24 mouse cellular contexts compared by ENCODE assay signal in the genomic region with DNA sequence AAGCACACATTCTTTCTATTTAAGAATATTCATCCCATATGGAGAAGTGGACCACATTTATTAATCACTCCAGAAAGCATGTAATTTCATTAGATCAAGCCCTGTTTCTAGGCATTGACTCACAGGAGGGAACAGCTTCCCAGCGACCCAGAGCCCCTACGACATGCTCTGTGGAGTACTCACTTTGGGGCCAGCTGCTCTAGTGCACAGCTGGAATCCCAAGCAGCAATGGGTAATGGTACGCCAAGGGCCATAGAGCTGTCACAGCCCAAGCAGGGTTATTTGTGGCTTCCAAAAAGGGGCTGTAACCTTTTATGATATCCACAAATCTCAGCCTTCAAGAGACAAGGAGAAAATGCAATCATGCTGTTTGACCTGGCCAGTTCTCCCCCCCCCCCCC.
DNase-seq lines count a peak whose midpoint lies in the region; ATAC-seq lines count a peak whose summit lies in the region.
"Had no signal": no experiment of that assay in that cellular context is flagged by ENCODE, and none has a peak within 500 bp of the region (broad histone marks: within the 10 kb centered on the region; RNA-seq: fewer than 3 reads in every experiment).

No protein-coding gene starts in this region.

- H3K9me3 ChIP-seq in kidney, embryonic 14.5 days (ENCODE audit: control insufficient read depth, low read length): no peaks in the 10 kb centered on the region
- H3K9me3 ChIP-seq in embryonic facial prominence, embryonic 11.5 days (replicated peaks; ENCODE audit: control insufficient read depth, low read length): no peaks in the 10 kb centered on the region
- H3K9me3 ChIP-seq in limb, embryonic 11.5 days (ENCODE audit: control insufficient read depth, low read length): no peaks in the 10 kb centered on the region
- H3K9me3 ChIP-seq: forebrain, embryonic 13.5 days; liver, embryonic 15.5 days; midbrain, embryonic 13.5 days; stomach, embryonic 15.5 days had no signal

- no peaks in the 10 kb centered on the region for H3K36me3 ChIP-seq in kidney, embryonic 14.5 days (ENCODE audit: control insufficient read depth, insufficient read depth, low read length)
- H3K36me3 ChIP-seq in embryonic facial prominence, embryonic 11.5 days (replicated peaks; ENCODE audit: control insufficient read depth, insufficient read depth, low read depth, low read length): no peaks in the 10 kb centered on the region
- H3K36me3 ChIP-seq in limb, embryonic 11.5 days (ENCODE audit: control insufficient read depth, insufficient read depth, low read length): no peaks in the 10 kb centered on the region
- H3K36me3 ChIP-seq: limb, embryonic 12.5 days; liver, embryonic 15.5 days; midbrain, embryonic 13.5 days; stomach, embryonic 15.5 days had no signal

- no peaks in the 10 kb centered on the region for H3K27me3 ChIP-seq in kidney, embryonic 14.5 days (ENCODE audit: control insufficient read depth, insufficient read depth, low read length)
- H3K27me3 ChIP-seq in embryonic facial prominence, embryonic 11.5 days (ENCODE audit: control insufficient read depth, insufficient read depth, low read length): no peaks in the 10 kb centered on the region
- H3K27me3 ChIP-seq in limb, embryonic 11.5 days (ENCODE audit: control insufficient read depth, insufficient read depth, low read length): no peaks in the 10 kb centered on the region
- H3K27me3 ChIP-seq: forebrain, embryonic 13.5 days; limb, embryonic 12.5 days; liver, embryonic 15.5 days; midbrain, embryonic 13.5 days; stomach, embryonic 15.5 days had no signal

- peak; percentile 91 for ATAC-seq in kidney, embryonic 14.5 days (ENCODE audit: low FRiP score, low TSS enrichment)
- 0 out of 2 replicates have a peak, but pooled peaks have one; percentile 18 for ATAC-seq in embryonic facial prominence, embryonic 11.5 days (replicated peaks; ENCODE audit: insufficient number of reproducible peaks, low FRiP score, low TSS enrichment, low read depth)
- ATAC-seq in limb, embryonic 11.5 days (ENCODE audit: insufficient number of reproducible peaks, low FRiP score, low TSS enrichment, low read depth): peak; percentile 82; the same call in 1 of the 2 replicates
- ATAC-seq: forebrain, embryonic 13.5 days; lung, postnatal 0 days; midbrain, embryonic 13.5 days had no signal

- 12% methylated on average over 3 of the region's 3 CpGs for WGBS in kidney, embryonic 14.5 days
- WGBS in embryonic facial prominence, embryonic 11.5 days: 34% methylated on average over 3 of the region's 3 CpGs
- WGBS in limb, embryonic 11.5 days: 9% methylated on average over 3 of the region's 3 CpGs

- no peak overlapping the region for H3K4me3 ChIP-seq in kidney, embryonic 14.5 days (ENCODE audit: low read length)
- no peak overlapping the region for H3K4me3 ChIP-seq in embryonic facial prominence, embryonic 11.5 days (ENCODE audit: low read depth, low read length)
- H3K4me3 ChIP-seq in limb, embryonic 11.5 days (ENCODE audit: low read depth, low read length): no peak overlapping the region
- H3K4me3 ChIP-seq: erythroblast, embryonic 14.5 days; forebrain, embryonic 13.5 days; left cerebral cortex, adult 2 months; limb, embryonic 12.5 days; liver, embryonic 15.5 days; midbrain, embryonic 13.5 days; stomach, embryonic 15.5 days had no signal

- no peaks in the 10 kb centered on the region for H3K4me1 ChIP-seq in kidney, embryonic 14.5 days (ENCODE audit: control insufficient read depth, insufficient read depth, low read length)
- H3K4me1 ChIP-seq in embryonic facial prominence, embryonic 11.5 days (ENCODE audit: control insufficient read depth, insufficient read depth, low read length): no peaks in the 10 kb centered on the region
- H3K4me1 ChIP-seq in limb, embryonic 11.5 days (ENCODE audit: control insufficient read depth, insufficient read depth, low read length): peaks cover 7% of the 10 kb centered on the region
- H3K4me1 ChIP-seq: forebrain, embryonic 13.5 days; liver, embryonic 15.5 days; midbrain, embryonic 13.5 days; stomach, embryonic 15.5 days had no signal

- H3K4me2 ChIP-seq in kidney, embryonic 14.5 days (replicated peaks; ENCODE audit: low read depth, low read length): no peak overlapping the region
- H3K4me2 ChIP-seq in embryonic facial prominence, embryonic 11.5 days (ENCODE audit: low read depth, low read length): no peak overlapping the region
- H3K4me2 ChIP-seq in limb, embryonic 11.5 days (ENCODE audit: low read depth, severe bottlenecking): no peak overlapping the region
- H3K4me2 ChIP-seq: forebrain, embryonic 13.5 days; limb, embryonic 12.5 days; liver, embryonic 15.5 days; midbrain, embryonic 13.5 days; stomach, embryonic 15.5 days had no signal

- no peak overlapping the region for H3K27ac ChIP-seq in kidney, embryonic 14.5 days (ENCODE audit: low read depth, low read length)
- no peak overlapping the region for H3K27ac ChIP-seq in embryonic facial prominence, embryonic 11.5 days (replicated peaks; ENCODE audit: low read depth, low read length)
- H3K27ac ChIP-seq in limb, embryonic 11.5 days (replicated peaks; ENCODE audit: low read depth, low read length): no peak overlapping the region
- H3K27ac ChIP-seq: forebrain, embryonic 13.5 days; left cerebral cortex, adult 2 months; limb, embryonic 12.5 days; liver, embryonic 15.5 days; midbrain, embryonic 13.5 days; stomach, embryonic 15.5 days had no signal

- no peak overlapping the region for H3K9ac ChIP-seq in kidney, embryonic 14.5 days (ENCODE audit: low read depth, low read length)
- no peak overlapping the region for H3K9ac ChIP-seq in embryonic facial prominence, embryonic 11.5 days (replicated peaks; ENCODE audit: low read length)
- no peak overlapping the region for H3K9ac ChIP-seq in limb, embryonic 11.5 days (ENCODE audit: low read length)
- H3K9ac ChIP-seq: forebrain, embryonic 13.5 days; limb, embryonic 12.5 days; liver, embryonic 15.5 days; midbrain, embryonic 13.5 days; stomach, embryonic 15.5 days had no signal

- no peak for DNase-seq in kidney, adult 18-20 months
- DNase-seq in embryo, embryonic 10 days (ENCODE audit: low spot score): peak; percentile 49
- peak; percentile 47 for DNase-seq in embryonic facial prominence, embryonic 11.5 days (ENCODE audit: low spot score)
- peak; percentile 68 for DNase-seq in limb, embryonic 11.5 days (ENCODE audit: low spot score)
- DNase-seq in cerebellum, postnatal 4 days (ENCODE audit: low spot score in 2 of 2): no peak
- no peak for DNase-seq in gastrocnemius, postnatal 4 days (ENCODE audit: low spot score in 2 of 2)
- no peak for DNase-seq in adrenal gland, postnatal 14 days
- DNase-seq: adrenal gland, postnatal 36 days; cerebellum, adult 18-20 months; cerebellum, postnatal 36 days; gastrocnemius, postnatal 25 days; kidney, postnatal 14 days; layer of hippocampus, adult 9-11 months; thymus, adult 18-20 months; thymus, postnatal 4 days had no signal

Comparison
In these comparisons a context has a peak if more than half of its experiments do, and no peak if none do; other contexts are left out.
1. ATAC-seq: peak in every context shown above with its lines; median percentile 91 in kidney, embryonic 14.5 days; 82 in limb, embryonic 11.5 days; 18 in embryonic facial prominence, embryonic 11.5 days.
2. DNase-seq: peak in embryo, embryonic 10 days (single experiment), embryonic facial prominence, embryonic 11.5 days (single experiment) and limb, embryonic 11.5 days (single experiment); none in kidney, adult 18-20 months (single experiment), cerebellum, postnatal 4 days (0 of 2), gastrocnemius, postnatal 4 days (0 of 2) and adrenal gland, postnatal 14 days (single experiment).